Mouse (Mus musculus) liver, postnatal 0 days (tissue): ENCODE measurements around the gene Plekhf1. TPM values are rescaled to one million over a fixed set of nuclear protein-coding genes. Genes with fewer than 3 reads are reported as not detected.

Experiments
- ATAC-seq: fragments of 200-750 bp; cut with Nextera tagmentation; 2 replicates; pipeline ENCODE4 v1.8.0; 2017; ENCODE audit warnings: mild to moderate bottlenecking, moderate library complexity
- DNase-seq: peaks from one replicate; pipeline ENCODE4 v3.0.0-alpha.2; 2016
- H3K27ac ChIP-seq: fragments of 300-500 bp; sonication (generic); 2 replicates; pipeline ENCODE4 v1.5.1; 2014; ENCODE audit warnings: antibody characterized with exemption, moderate library complexity, mild to moderate bottlenecking, low read depth
- H3K27me3 ChIP-seq: fragments of 300-500 bp; sonication (generic); 2 replicates; pipeline ENCODE4 v1.6.1; 2014; ENCODE audit warnings: low read length, control low read depth, mixed read lengths; ENCODE audit not compliant: insufficient read depth
- H3K36me3 ChIP-seq: fragments of 300-500 bp; sonication (generic); replicated peaks from 2 replicates; pipeline ENCODE4 v1.6.1; 2014; ENCODE audit warnings: mild to moderate bottlenecking, control low read depth, low read length, moderate library complexity, mixed read lengths; ENCODE audit not compliant: insufficient read depth
- H3K4me1 ChIP-seq: fragments of 300-500 bp; sonication (generic); 2 replicates; pipeline ENCODE4 v1.6.1; 2014; ENCODE audit warnings: antibody characterized with exemption, mild to moderate bottlenecking, control low read depth; ENCODE audit not compliant: insufficient read depth
- H3K4me2 ChIP-seq: fragments of 300-500 bp; sonication (generic); 2 replicates; pipeline ENCODE4 v1.6.1; 2014; ENCODE audit warnings: low read depth, mild to moderate bottlenecking, low read length, moderate library complexity, mixed read lengths
- H3K4me3 ChIP-seq: fragments of 300-500 bp; sonication (generic); 2 replicates; pipeline ENCODE4 v1.5.1; 2014; ENCODE audit warnings: low read depth, low read length
- H3K9ac ChIP-seq: fragments of 300-500 bp; sonication (generic); replicated peaks from 2 replicates; pipeline ENCODE4 v1.6.1; 2014; ENCODE audit warnings: mild to moderate bottlenecking, moderate library complexity
- H3K9me3 ChIP-seq: fragments of 300-500 bp; sonication (generic); 2 replicates; pipeline ENCODE4 v1.6.1; 2016; ENCODE audit warnings: mild to moderate bottlenecking, control low read depth, low read length, mixed read lengths
- CTCF ChIP-seq: sonication (generic); IDR thresholded peaks from 2 replicates; pipeline ENCODE4 v1.5.1; 2016; ENCODE audit warnings: antibody characterized with exemption, low read depth
- EP300 ChIP-seq: IDR thresholded peaks from 2 replicates; pipeline ENCODE4 v1.6.1; 2016; ENCODE audit warnings: antibody characterized with exemption, low read depth, mild to moderate bottlenecking
- WGBS: fragments of 180-500 bp; shearing (Covaris S2); extraction: QIAGEN DNeasy Blood & Tissue Kit; methylation state at CpG from one replicate; pipeline ENCODE4 v1.1.7; 2014; ENCODE audit not compliant: insufficient replicate concordance; 5-methylcytosine and 5-hydroxymethylcytosine counted together
- polyA plus RNA-seq: library from polyadenylated mRNA; unstranded; fragments of >200 nt; fragmentation: Nextera tagmentation; extraction: Ambion mirVana; gene quantifications from 2 replicates; pipeline ENCODE4 v1.2.1, GENCODE M21; 2015

The Plekhf1 gene
- polyA plus RNA-seq, 1 experiment from 2014 or later: 0.58 TPM

- no peak for ATAC-seq
- no peaks in the 10 kb centered on the region for H3K27me3 ChIP-seq
- TF ChIP-seq EP300 (no peak), CTCF (peak; percentile 49)
- H3K9me3 ChIP-seq: no peaks in the 10 kb centered on the region
- 82% methylated on average over 8 of the region's 8 CpGs for WGBS
- peaks cover 41% of the 10 kb centered on the region for H3K36me3 ChIP-seq
- peaks cover 35% of the 10 kb centered on the region for H3K4me1 ChIP-seq
- no peak for DNase-seq
- H3K4me2 ChIP-seq: peak overlapping the region; percentile 33; the same call in 1 of the 2 replicates
- H3K27ac ChIP-seq: peak overlapping the region; percentile 76
- no peak overlapping the region for H3K9ac ChIP-seq
- H3K4me3 ChIP-seq: no peak overlapping the region
Measured at GRCm38 (mm10) chr7:38190056-38190835, 37.6 kb downstream of the Plekhf1 start.

GRCm38 (mm10) chr7:38189136-38189982 lies 38.5 kb downstream of the Plekhf1 start:
- ATAC-seq: peak; percentile 60
- Histone ChIP-seq H3K27me3 (no peaks in the 10 kb centered on the region), H3K27ac (peak overlapping the region; percentile 76), H3K9ac (no peak overlapping the region), H3K9me3 (no peaks in the 10 kb centered on the region), H3K4me3 (no peak overlapping the region), H3K4me2 (peak overlapping the region; percentile 36), H3K4me1 (peaks cover 35% of the 10 kb centered on the region), H3K36me3 (peaks cover 32% of the 10 kb centered on the region)
- DNase-seq: peak; percentile 63
- TF ChIP-seq EP300 (0 out of 2 replicates have a peak, but pooled peaks have one; percentile 28), CTCF (no peak)
- WGBS: 42% methylated on average over 15 of the region's 15 CpGs

DNA sequence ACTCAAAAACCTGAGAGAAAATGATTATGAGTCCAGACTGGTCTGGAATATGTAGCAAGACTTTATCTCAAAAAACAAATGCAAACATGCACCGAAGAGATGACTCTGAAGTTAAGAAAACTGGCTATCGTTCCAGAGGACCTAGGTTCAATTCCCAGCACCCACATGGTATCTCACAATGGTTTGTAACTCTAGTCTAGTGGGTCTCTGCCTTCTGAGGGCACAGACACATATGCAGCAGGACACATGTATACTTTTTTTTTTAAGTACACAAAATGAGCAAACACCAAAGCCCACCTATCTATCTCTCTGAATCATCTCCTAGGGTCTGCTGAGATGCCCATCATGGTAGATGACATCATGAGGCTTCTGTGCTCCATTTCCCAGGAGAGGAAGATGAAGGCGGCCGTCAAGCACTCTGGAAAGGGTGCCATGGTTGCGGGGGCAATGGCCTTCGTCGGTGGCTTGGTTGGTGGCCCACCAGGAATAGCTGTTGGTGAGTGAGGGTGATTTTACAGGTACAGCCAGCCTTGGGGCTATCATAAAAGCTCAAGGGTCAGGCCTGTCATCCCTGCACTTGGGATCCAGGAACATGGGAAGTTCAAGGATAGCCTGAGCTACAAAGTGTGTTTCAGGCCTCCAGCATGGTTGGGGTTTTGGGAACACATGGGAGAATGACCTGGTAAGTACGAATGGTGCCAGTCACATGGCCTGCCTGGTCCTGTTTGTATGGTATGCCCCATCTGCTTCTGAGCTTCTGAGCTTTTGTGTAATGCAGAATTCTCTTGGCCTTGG lies 39.3 kb downstream of the Plekhf1 start:
- no peak for ATAC-seq
- WGBS: 79% methylated on average over 8 of the region's 8 CpGs
- Histone ChIP-seq H3K4me3 (no peak overlapping the region), H3K9ac (no peak overlapping the region), H3K4me1 (peaks cover 35% of the 10 kb centered on the region), H3K27me3 (no peaks in the 10 kb centered on the region), H3K9me3 (no peaks in the 10 kb centered on the region), H3K36me3 (peaks cover 28% of the 10 kb centered on the region), H3K27ac (peak overlapping the region; percentile 76), H3K4me2 (peak overlapping the region; percentile 36)
- DNase-seq: no peak
- TF ChIP-seq CTCF (no peak), EP300 (no peak)

DNA sequence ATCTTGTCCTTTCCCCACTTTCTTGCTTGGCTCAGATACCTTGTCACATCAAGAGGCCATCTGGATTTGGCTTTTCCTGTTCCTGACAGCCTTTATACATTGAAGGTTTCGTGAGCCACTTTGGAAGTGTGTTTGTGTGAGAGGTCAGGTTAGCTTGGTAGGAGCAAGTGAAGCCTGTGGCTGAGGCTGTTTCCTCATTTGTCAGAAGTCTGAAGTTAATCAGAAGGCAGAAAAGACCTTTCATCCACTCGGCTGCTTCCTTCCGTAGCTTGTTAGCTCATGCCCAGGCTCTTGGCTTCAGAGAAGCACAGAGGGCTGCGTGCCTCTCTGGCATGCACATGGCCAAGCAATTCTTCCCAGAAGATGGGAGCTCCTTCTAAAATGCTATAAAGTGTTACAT lies 40.0 kb downstream of the Plekhf1 start:
- ATAC-seq: no peak
- no peak for DNase-seq
- TF ChIP-seq EP300 (no peak), CTCF (no peak)
- Histone ChIP-seq H3K27ac (peak overlapping the region; percentile 98), H3K27me3 (no peaks in the 10 kb centered on the region), H3K4me3 (no peak overlapping the region), H3K9me3 (no peaks in the 10 kb centered on the region), H3K4me2 (no peak overlapping the region), H3K4me1 (peaks cover 41% of the 10 kb centered on the region), H3K9ac (no peak overlapping the region), H3K36me3 (peaks cover 27% of the 10 kb centered on the region)
- WGBS: 44% methylated on average over 4 of the region's 4 CpGs

GRCm38 (mm10) chr7:38186861-38187260 lies 41.0 kb downstream of the Plekhf1 start:
- H3K4me2 ChIP-seq: peak overlapping the region; percentile 91
- WGBS: 24% methylated on average over 4 of the region's 4 CpGs
- no peaks in the 10 kb centered on the region for H3K27me3 ChIP-seq
- ATAC-seq (no peak), DNase-seq (no peak)
- no peak overlapping the region; the same call in 1 of the 2 replicates for H3K9ac ChIP-seq
- H3K36me3 ChIP-seq: peaks cover 24% of the 10 kb centered on the region
- no peaks in the 10 kb centered on the region for H3K9me3 ChIP-seq
- peaks cover 43% of the 10 kb centered on the region for H3K4me1 ChIP-seq
- no peak for TF ChIP-seq CTCF
- TF ChIP-seq EP300: no peak
- H3K4me3 ChIP-seq: no peak overlapping the region
- peak overlapping the region; percentile 98 for H3K27ac ChIP-seq
